Mouse (Mus musculus) right cerebral cortex, postnatal 36 days (tissue): ENCODE data around the gene Ctsc.

Experiments
- DNase-seq, 2 experiments: peaks; one replicate each; pipeline ENCODE4 v3.0.0; 2022; ENCODE audit warnings: low spot score in 2 of 2, mixed read lengths in 1 of 2

Gene Ctsc

DNA sequence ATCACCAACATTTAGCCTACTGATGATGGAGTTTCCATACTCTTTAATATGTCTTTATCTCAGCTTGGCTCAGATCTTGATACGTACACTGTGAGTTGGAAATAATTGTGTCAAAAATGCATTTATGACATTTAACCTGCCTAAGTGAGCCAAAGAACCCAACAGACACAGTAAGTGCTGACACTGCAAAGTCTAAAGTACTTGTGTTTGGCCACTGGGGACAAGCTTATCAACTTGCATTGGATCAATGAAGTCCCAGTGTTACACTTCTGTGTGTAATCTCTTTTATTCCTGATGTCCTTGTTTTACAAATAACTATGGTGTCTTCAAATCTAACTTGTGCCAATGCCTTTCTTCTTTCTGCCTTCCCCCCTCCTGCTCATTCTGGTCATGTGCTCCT is 18.1 kb downstream of the Ctsc start:
- no peak for DNase-seq

DNA sequence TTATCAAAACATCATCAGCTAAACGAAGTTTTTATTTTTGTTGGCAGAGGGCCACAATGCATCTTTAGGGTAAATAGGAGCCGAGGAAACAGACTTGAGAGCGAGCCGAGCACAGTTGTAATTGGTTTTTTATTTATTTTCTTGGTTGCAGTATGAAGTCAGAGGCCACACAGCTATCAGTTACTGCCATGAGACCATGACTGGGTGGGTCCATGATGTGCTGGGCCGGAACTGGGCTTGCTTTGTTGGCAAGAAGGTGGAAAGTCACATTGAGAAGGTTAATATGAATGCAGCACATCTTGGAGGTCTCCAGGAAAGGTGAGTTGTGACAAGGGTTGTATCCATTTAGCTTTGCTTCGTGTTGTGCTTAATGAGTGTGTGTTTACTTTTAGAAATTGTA is 19.0 kb downstream of the Ctsc start:
- DNase-seq = no peak

GRCm38 (mm10) chr7:88305750-88306149 is 27.9 kb downstream of the Ctsc start:
- no peak for DNase-seq

DNA sequence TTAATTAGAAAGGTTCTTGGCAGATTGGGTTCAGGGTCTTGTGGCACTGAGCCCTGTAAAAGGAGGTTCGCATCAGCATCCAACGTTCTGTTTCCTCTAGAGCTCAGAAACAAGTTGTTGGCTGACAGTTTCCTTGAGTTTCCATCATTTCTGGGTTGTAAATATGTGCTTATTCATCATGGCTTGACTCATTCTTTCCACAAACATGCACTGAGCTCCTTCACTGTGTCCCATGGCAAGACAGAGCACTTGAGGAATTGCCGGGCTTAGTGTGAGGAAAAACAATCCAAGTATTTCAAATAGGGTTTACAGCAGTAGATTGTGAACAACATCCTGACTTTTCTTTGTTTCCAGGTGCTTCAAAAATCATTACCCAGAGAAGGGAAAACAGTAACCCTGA is 28.8 kb downstream of the Ctsc start:
- DNase-seq = no peak

- DNase-seq = no peak
Observed at GRCm38 (mm10) chr7:88310398-88311180, 32.7 kb downstream of the Ctsc start.

DNA sequence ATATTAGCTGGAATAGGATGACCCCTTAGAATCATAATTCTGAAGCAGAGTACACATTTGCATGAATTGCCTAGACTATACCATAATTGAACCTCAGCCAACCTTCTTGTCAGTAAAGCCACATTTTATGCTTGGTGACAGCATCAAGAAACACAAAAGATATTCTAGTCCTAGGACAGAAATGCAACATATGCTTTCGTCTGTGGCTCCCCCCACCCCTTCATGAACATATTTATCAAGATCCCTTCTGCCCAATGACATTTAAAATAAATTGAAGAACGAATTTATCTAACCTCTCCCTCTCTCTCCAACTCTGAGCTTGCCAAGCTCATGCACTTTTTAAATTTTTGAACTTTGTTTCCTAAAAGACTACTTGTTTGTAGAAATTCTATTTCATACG is 38.5 kb downstream of the Ctsc start:
- DNase-seq = no peak

DNA sequence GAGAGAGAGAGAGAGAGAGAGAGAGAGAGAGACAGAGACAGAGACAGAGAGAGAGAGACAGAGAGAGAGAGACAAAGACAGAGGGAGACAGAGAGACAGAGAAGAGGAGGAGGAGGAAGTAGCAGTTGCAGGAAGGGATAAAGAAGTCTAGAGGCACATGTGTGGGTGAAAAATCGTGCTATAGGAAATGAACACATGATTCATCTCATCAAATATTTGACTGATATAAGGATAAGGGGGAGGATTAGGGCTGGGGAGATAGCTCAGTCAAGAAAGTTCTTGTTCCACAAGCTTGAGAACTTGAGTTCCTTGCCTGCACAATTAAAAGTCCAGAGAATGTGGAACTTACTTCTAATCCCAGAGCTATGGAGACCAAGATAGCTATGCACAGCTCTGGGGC is 40.6 kb downstream of the Ctsc start:
- no peak for DNase-seq

GRCm38 (mm10) chr7:88318904-88319303 is 41.0 kb downstream of the Ctsc start:
- no peak for DNase-seq

GRCm38 (mm10) chr7:88319414-88320140 is 41.7 kb downstream of the Ctsc start:
- DNase-seq = no peak

GRCm38 (mm10) chr7:88320628-88321336 is 42.9 kb downstream of the Ctsc start:
- DNase-seq = peak; percentile 11 to 55

DNA sequence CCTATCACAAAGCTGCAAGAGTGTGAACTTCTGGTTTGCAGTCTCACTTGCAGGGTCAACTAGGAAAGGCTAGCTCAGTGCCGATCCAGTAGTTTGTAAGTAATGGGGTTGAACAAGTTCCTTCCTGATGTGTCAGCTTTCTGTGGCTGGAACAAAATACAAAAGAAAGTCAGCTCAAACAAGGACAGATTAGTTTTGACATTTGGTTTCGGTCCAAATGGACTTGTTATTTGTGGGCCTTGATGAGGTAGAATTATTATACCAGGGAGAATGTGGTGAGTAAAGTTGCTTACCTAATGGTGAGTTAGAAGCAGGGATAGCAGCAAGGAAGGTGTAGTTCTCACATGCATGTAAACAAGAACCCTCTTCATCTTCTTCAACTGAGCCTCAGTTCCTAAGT is 44.5 kb downstream of the Ctsc start:
- DNase-seq = no peak

DNA sequence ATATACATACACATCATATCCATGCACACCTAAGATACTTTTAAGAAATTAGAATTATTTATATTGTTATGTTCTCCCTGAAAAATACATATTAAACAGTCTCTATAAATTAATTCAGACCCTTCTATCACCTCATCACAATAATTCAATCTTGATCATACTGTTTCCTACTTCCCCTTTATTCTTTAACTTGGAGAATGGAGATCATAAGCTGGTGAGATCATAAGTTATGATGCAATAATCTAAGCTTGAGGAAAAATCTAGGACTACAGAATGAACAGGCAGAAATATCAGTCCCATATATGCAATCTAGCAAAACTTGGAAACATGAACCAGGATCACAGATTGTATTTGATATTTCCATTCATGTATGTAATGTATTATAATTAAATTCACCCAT is 49.6 kb downstream of the Ctsc start:
- no peak for DNase-seq

DNA sequence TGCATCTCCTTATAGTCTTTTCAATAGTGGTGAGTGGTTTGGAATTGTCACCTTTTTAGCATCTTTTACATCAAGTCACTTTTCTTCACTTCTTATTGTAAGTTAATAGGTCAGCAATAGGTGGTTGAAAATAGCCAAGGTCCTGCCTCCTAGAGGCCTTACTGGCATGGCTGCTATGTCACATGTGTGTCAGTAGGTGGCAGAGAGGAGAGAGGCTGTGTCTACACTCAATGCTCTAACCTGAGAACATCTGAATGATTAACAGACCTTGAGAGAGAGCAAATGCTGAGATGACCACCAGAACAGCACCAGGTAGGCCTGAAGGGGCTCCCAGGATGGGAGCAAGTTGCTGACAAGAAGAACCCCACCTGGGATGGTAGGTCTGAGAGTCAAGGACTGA is 65.9 kb downstream of the Ctsc start:
- no peak for DNase-seq

DNA sequence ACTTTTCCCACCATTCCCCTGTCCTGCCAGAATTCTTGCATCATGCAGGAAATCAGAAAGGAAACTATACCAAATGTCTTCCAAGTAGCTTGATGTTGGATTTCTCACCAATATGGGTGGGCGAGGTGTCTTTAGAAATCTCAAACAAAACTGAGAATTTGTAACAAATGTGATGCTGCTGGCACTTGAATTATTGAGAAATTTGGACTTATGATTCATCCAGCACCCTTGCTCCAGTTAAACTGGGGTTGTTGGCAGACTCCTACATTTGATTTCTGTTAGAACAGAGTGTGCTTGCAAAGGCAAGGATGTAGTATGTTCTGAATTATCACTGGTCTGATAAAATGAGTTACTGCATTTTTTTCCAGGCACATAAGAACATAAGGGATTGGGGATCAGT is 68.2 kb downstream of the Ctsc start:
- DNase-seq = peak; percentile 12 to 39

DNA sequence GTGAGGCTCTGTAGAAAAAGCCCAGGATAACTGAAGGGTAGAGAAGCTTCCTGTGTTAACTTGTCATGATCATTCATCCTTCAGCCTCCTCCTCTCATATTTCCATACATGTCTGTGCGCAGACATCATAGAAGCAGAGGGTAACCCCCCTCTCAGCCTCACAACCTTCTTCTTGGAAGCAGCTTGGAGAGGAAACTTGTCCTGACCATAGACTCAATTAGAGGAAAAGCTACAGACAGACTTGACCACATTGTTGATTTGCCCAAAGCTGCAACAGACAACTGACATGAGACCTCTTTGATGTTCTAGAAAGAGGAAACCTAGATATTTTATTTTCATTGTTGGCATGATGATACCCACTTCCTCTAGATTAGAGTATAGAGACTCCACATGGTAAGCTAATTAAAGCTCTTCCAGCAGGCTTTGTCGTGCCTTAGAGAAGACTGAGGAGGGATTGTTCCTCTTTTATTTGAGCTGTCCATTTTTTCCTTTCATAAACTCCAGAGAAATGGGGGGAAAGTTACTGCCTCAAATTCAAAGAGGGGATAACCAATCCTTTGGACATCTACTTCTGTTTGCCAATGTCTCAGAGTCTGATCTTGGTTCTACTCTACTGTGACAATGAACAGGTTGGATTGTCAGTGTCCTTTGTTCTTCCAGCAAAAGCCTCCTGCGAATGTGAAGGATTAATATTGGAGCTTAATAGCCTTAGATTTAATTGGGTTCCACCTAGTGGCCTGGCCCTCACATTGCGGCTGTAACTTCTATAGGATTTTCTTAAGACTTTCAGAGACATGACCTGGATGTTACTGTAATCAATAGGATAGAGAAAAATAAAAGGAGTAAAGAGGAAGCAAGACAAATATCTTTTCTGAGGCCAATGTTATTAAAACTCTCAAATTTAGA is 79.2 kb downstream of the Ctsc start:
- DNase-seq = peak in 1 of 2 experiments; percentile 6

DNA sequence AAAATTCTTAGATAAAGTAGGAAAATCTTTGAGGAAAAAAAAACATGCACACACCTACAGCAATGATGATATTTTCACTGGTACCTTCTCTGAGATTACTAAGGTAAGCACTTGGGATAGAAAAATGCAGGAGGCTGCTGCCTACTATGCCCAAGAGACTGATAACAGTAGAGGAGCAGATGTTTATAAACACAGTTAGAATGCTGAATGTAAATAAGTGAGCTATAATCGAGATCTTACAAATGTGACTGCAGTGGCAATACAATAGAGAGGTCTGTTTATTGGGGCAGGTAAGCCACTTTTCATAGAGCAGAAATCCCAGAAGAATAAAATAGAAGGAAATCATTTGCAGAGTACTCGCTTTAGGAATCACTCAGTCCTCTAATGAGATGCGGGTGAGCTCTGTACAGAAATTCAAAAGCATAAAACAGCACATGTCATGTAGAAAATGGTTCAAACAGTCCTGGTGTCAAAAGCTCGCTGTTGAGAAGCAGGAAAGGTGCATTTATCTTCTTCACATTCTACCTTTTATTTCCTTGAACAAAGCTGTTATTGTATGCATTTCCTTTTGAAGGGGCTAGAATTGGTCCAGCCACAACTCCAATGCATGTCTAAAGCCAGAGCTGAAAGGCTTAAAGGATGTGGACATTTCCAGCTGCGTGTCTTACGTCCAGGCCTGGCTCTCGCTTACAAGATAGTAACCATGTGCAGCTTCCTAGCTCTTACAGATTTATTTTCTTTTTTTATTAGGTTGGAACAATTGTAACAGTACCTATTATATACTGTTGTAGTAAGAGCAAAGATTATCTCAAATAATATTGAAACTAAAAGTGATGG is 80.4 kb downstream of the Ctsc start:
- no peak for DNase-seq
